Mouse (Mus musculus): ENCODE data around the gene Aqp11. TPM values are rescaled to one million over a fixed set of nuclear protein-coding genes. Genes with fewer than 3 reads are reported as not detected.

Gene Aqp11
- polyA plus RNA-seq, 1 experiment = 0.56 TPM

DNA sequence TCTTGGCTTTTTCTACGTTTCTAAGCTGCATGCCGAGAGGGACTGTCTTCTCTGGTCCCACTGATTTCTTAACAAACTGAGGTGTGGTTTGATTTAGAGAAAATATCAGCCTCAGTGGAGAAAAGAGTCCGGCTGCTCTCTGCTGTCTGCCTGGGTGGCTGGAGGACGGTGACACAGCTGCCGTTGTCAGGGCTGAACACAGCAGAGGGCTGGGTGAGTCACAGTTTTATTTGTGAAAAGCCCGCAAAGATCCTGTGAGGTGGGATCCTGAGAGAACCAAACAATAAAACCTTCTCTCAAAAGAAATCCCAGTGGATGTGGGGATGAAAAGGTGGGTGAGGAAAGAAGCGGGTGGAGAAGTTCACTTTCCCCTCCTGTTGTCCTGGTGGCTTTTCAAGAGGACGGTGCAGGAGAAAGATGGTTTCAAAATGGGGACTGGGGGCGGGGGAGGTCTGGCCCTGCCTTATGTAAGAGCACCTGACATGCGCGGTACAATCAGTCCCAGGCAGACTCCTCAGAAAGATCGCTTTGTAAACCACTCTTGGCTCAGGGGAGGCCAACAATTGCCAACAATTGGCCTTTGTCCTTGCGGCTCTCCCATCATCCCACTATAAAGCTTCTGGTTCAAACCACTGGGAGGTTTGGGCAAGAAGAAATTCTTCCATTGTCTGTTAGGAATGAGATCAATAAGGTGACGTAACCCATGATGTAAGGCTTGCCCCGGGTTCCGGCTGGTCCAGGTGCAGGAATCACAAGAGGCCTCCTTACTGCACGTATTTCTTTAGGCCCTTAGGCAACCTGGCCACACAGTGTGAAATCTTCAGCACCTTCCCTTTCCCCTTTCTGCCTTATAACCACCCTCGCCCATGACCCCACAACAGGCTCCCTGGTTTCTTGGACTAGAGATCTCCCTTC is 19.1 kb upstream of the Aqp11 start:
- no peak overlapping the region for H3K4me2 ChIP-seq (ENCODE audit: low read depth)
- no peak overlapping the region for H3K4me3 ChIP-seq
- no peaks in the 10 kb centered on the region for H3K36me3 ChIP-seq (ENCODE audit: control insufficient read depth, insufficient read depth)
- no peak overlapping the region for H3ac ChIP-seq (ENCODE audit: control insufficient read depth, insufficient read length)
- no peaks in the 10 kb centered on the region for H3K27me3 ChIP-seq (ENCODE audit: control insufficient read depth, insufficient read depth, insufficient read length)
- H3K79me2 ChIP-seq (ENCODE audit: control insufficient read depth, insufficient read depth) = no peaks in the 10 kb centered on the region
- TF ChIP-seq TCF12 (IDR thresholded peaks at IDR 0.05; ENCODE audit: insufficient read depth, poor library complexity, severe bottlenecking) (no peak), CEBPB (IDR thresholded peaks at IDR 0.05; ENCODE audit: insufficient read depth, poor library complexity, severe bottlenecking) (no peak), TCF3 (IDR thresholded peaks at IDR 0.05; ENCODE audit: insufficient read length, low read depth) (no peak), USF1 (IDR thresholded peaks at IDR 0.05; ENCODE audit: low read depth) (no peak), MAX (IDR thresholded peaks at IDR 0.05; ENCODE audit: low read depth) (no peak), REST (IDR thresholded peaks at IDR 0.05; ENCODE audit: insufficient read depth, insufficient read length) (no peak), SRF (IDR thresholded peaks at IDR 0.05; ENCODE audit: control insufficient read depth, insufficient read length, low read depth) (no peak), POLR2AphosphoS2 (IDR thresholded peaks at IDR 0.05; ENCODE audit: insufficient read length, low read depth) (no peak), MYOD1 (IDR thresholded peaks at IDR 0.05; ENCODE audit: control insufficient read depth in 1 of 3, insufficient read length in 2 of 3, low read depth in 2 of 3) (no peak), MYOG (IDR thresholded peaks at IDR 0.05; ENCODE audit: control insufficient read depth in 1 of 3, insufficient read depth in 1 of 3, insufficient read length in 2 of 3, low read depth in 2 of 3) (no peak), E2F4 (IDR thresholded peaks at IDR 0.05; ENCODE audit: insufficient read depth) (no peak), POLR2A (IDR thresholded peaks at IDR 0.05; ENCODE audit: insufficient read length, low read depth) (no peak)

DNA sequence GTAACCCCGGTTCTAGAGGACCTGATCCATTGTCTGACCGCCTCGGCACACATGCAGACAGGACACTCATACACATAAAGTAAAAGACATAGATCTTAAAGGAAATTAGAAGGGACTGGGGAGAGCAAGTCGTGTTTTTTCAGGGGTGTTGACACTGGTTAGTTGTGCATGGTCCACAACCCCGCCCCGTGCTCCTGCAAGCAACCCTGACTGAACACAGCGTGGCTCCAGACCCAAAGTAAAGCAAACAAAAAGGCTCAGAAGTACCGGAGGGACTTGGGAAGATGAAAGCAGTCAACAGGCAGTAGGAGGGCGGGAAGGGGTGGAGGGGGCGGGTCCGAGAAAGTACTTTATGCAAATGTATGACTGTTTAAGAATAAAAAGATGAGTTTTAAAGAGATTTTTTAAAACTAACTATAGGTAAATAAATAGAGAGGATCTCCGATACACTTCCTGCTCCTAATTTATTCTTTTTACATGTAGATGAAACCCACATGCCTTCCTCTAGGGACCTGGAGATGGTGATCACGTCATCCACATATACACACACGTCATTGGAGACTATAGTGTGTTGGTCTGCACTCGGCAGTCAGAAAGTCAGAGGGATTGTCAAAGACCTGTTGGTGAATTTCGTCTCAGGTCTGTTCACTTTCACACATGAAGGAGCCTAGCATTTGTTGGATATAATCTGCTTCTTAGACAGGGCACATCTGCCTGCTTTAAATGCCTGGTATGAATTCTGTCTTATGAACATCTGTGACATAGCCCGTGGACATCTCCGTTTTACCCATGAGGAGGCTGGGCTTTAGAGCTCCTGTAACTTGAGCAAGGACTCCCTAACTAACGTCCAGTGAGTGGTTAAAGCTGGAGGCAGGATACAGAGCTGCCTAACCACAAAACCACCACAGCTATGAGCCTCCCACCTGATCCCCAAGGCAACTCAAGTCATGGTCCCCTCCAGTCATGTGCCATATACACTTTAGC is 11.4 kb upstream of the Aqp11 start:
- Histone ChIP-seq H3K4me2 (ENCODE audit: low read depth) (peak overlapping the region; percentile 31), H3K27me3 (ENCODE audit: control insufficient read depth, insufficient read depth, insufficient read length) (no peaks in the 10 kb centered on the region), H3K36me3 (ENCODE audit: control insufficient read depth, insufficient read depth) (no peaks in the 10 kb centered on the region), H3K4me3 (no peak overlapping the region), H3K79me2 (ENCODE audit: control insufficient read depth, insufficient read depth) (no peaks in the 10 kb centered on the region), H3ac (ENCODE audit: control insufficient read depth, insufficient read length) (no peak overlapping the region)
- no peak for TF ChIP-seq SRF (IDR thresholded peaks at IDR 0.05; ENCODE audit: control insufficient read depth, insufficient read length, low read depth)
- TF ChIP-seq TCF12 (IDR thresholded peaks at IDR 0.05; ENCODE audit: insufficient read depth, poor library complexity, severe bottlenecking) = no peak
- no peak for TF ChIP-seq MAX (IDR thresholded peaks at IDR 0.05; ENCODE audit: low read depth)
- TF ChIP-seq POLR2A (IDR thresholded peaks at IDR 0.05; ENCODE audit: insufficient read length, low read depth) = no peak
- TF ChIP-seq USF1 (IDR thresholded peaks at IDR 0.05; ENCODE audit: low read depth) = no peak
- no peak for TF ChIP-seq POLR2AphosphoS2 (IDR thresholded peaks at IDR 0.05; ENCODE audit: insufficient read length, low read depth)
- TF ChIP-seq TCF3 (IDR thresholded peaks at IDR 0.05; ENCODE audit: insufficient read length, low read depth) = no peak
- TF ChIP-seq E2F4 (IDR thresholded peaks at IDR 0.05; ENCODE audit: insufficient read depth) = no peak
- TF ChIP-seq REST (IDR thresholded peaks at IDR 0.05; ENCODE audit: insufficient read depth, insufficient read length) = no peak
- no peak for TF ChIP-seq MYOD1 (IDR thresholded peaks at IDR 0.05; ENCODE audit: control insufficient read depth in 1 of 3, insufficient read length in 2 of 3, low read depth in 2 of 3)
- no peak for TF ChIP-seq MYOG (IDR thresholded peaks at IDR 0.05; ENCODE audit: control insufficient read depth in 1 of 3, insufficient read depth in 1 of 3, insufficient read length in 2 of 3, low read depth in 2 of 3)
- no peak for TF ChIP-seq CEBPB (IDR thresholded peaks at IDR 0.05; ENCODE audit: insufficient read depth, poor library complexity, severe bottlenecking)

DNA sequence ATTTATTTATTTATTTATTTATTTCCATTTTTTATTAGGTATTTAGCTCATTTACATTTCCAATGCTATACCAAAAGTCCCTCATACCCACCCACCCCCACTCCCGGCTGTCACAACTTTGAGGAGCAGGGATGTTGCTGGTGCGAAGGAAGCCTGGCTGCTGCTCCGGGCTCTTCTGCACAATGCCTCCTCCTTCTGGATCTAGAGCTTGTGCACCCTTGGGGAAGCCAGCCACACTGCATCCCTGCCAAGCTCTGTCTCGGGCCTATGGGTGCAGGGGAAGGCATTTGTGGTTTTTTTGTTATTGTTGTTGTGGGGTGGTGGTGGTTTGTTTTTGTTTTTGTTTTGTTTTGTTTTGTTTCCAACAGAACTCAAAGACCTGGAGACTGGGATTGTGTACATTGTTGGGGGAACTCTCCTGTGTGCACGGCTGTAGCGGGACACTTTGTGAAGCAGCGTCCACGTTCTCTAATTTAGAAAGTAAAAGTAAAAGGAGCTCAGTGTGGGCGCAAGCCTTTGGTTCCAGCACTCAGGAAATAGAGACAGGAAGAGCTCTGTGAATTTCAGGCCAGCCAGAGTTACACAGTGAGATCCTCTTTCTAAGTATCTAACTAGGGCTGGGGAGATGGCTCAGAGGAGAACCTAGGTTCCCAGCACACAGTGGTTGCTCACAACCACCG is 10.6 kb upstream of the Aqp11 start:
- no peaks in the 10 kb centered on the region for H3K36me3 ChIP-seq (ENCODE audit: control insufficient read depth, insufficient read depth)
- H3K27me3 ChIP-seq (ENCODE audit: control insufficient read depth, insufficient read depth, insufficient read length) = no peaks in the 10 kb centered on the region
- no peaks in the 10 kb centered on the region for H3K79me2 ChIP-seq (ENCODE audit: control insufficient read depth, insufficient read depth)
- no peak overlapping the region for H3ac ChIP-seq (ENCODE audit: control insufficient read depth, insufficient read length)
- peak overlapping the region; percentile 64 for H3K4me2 ChIP-seq (ENCODE audit: low read depth)
- no peak for TF ChIP-seq CEBPB (IDR thresholded peaks at IDR 0.05; ENCODE audit: insufficient read depth, poor library complexity, severe bottlenecking)
- no peak for TF ChIP-seq POLR2A (IDR thresholded peaks at IDR 0.05; ENCODE audit: insufficient read length, low read depth)
- TF ChIP-seq TCF3 (IDR thresholded peaks at IDR 0.05; ENCODE audit: insufficient read length, low read depth) = no peak
- no peak for TF ChIP-seq USF1 (IDR thresholded peaks at IDR 0.05; ENCODE audit: low read depth)
- no peak for TF ChIP-seq REST (IDR thresholded peaks at IDR 0.05; ENCODE audit: insufficient read depth, insufficient read length)
- TF ChIP-seq SRF (IDR thresholded peaks at IDR 0.05; ENCODE audit: control insufficient read depth, insufficient read length, low read depth) = no peak
- no peak for TF ChIP-seq E2F4 (IDR thresholded peaks at IDR 0.05; ENCODE audit: insufficient read depth)
- no peak for TF ChIP-seq MAX (IDR thresholded peaks at IDR 0.05; ENCODE audit: low read depth)
- no peak for TF ChIP-seq POLR2AphosphoS2 (IDR thresholded peaks at IDR 0.05; ENCODE audit: insufficient read length, low read depth)
- no peak for TF ChIP-seq MYOD1 (IDR thresholded peaks at IDR 0.05; ENCODE audit: control insufficient read depth in 1 of 3, insufficient read length in 2 of 3, low read depth in 2 of 3)
- no peak for TF ChIP-seq MYOG (IDR thresholded peaks at IDR 0.05; ENCODE audit: control insufficient read depth in 1 of 3, insufficient read depth in 1 of 3, insufficient read length in 2 of 3, low read depth in 2 of 3)
- TF ChIP-seq TCF12 (IDR thresholded peaks at IDR 0.05; ENCODE audit: insufficient read depth, poor library complexity, severe bottlenecking) = no peak
- no peak overlapping the region for H3K4me3 ChIP-seq

Data from myocyte (in vitro differentiated cells).